Mouse (Mus musculus) megakaryocyte, embryonic 14.5 days (primary cell): ENCODE results near the gene Tmc4.

Experiments
- FLI1 ChIP-seq: IDR thresholded peaks from 2 replicates; pipeline ENCODE4 v1.6.1; 2012; ENCODE audit warnings: low read length, inconsistent platforms, mixed read lengths
- GATA1 ChIP-seq: IDR thresholded peaks from 3 replicates; pipeline ENCODE4 v1.6.1; 2012; ENCODE audit warnings: mixed read lengths, low read length, inconsistent platforms, borderline replicate concordance

DNA sequence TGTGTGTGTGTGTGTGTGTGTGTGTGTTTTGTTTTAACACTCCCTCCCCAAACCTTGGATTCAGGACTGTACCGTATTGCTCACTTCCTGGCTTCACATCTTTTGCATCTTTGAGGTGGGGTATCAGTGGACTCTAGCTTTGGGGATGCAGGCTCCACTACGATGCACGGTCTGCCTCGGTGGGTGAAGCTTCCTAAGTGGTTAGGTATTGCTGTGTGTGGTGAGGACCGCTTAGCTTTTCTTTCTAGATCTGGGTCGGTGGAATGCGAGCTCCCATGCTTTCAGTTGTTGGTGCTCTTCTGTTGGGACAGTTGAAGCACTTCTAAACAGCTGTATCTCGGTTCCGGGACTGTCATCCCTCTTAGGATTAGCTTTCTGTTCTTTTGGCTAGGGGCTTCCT lies 31.2 kb downstream of the Tmc4 start:
- TF ChIP-seq GATA1 (no peak), FLI1 (no peak)
